8 mouse cellular contexts compared by ENCODE assay signal in the genomic region with DNA sequence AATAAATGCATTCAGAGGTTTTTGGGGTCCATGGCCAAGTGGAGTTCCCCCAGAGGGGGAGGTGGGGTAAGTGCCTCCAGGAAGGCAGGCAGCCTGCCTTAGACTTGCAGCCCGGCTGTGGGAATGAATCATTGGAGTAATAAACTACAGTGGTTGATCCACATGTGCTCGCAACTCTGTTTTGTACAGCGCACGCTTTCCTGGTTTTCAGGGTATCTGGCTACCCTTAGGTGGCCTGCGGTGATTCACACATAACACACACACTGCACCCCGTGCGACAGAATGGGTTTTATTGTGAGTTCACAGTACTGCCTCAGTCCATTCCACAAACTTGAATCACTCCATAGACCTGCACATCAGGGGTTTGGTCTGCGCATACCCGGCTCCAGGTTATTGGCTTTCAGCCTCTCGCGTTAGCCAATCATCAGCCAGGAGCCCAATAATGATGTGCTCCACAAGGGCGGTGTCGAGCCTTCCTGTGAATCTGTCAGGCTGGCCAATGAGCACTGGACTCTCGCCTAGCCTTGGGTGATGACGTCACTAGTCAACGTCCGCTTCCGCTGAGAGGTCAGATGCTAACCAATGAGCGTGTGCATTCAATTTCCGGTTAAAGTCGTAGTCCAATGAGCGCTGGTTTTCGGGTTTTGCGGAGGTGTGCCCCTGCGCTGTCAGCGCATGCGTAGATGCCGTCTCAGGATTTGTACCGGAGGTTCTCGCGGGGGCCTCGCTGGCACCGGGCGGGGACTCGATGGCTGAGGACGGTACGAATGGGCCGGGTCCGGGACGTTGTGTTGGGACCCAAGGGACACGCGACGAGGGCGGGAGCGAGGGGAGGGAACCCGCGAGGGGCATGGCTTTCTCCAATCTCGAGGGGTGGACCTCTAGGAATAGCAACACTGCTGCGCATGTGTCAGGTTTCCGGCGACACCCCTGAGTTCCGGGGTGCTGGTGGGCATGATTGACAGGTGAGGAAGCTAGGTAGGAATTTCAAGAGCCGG. TPM values are rescaled to one million over a fixed set of nuclear protein-coding genes. Genes with fewer than 3 reads are reported as not detected.
DNase-seq lines count a peak whose midpoint lies in the region; ATAC-seq and TF ChIP-seq lines count a peak whose summit lies in the region.

Gene Dapk3, plus strand, starts transcription at position 670 of the 998 bp plus-strand sequence.

- TF ChIP-seq POLR2A in lung, adult 2 months (IDR thresholded peaks at IDR 0.05; ENCODE audit: borderline replicate concordance, extremely low read depth, low read depth, low read length), result peak; percentile 70; the same call in 1 of the 2 replicates

- H3K9me3 ChIP-seq in ES-E14 (ENCODE audit: control insufficient read depth, insufficient read depth, low read depth, low read length), result no peaks in the 10 kb centered on the region
- no peaks in the 10 kb centered on the region for H3K9me3 ChIP-seq in forebrain, embryonic 15.5 days

- peak within 1 kb of the TSS; percentile 58 to 85 for H3K4me3 ChIP-seq in ES-E14 (ENCODE audit: insufficient read depth in 1 of 2, low read depth in 1 of 2, low read length in 2 of 2, poor library complexity in 1 of 2, severe bottlenecking in 1 of 2)
- H3K4me3 ChIP-seq in forebrain, embryonic 15.5 days, result peak within 1 kb of the TSS; percentile 72
- H3K4me3 ChIP-seq in lung, adult 2 months (replicated peaks; ENCODE audit: extremely low read depth, low read depth, low read length), result peak within 1 kb of the TSS; percentile 83

- TF ChIP-seq CTCF in lung, adult 2 months (IDR thresholded peaks at IDR 0.05; ENCODE audit: insufficient read depth, low read length), result no peak

- H3K4me2 ChIP-seq in forebrain, embryonic 15.5 days (replicated peaks), result peak within 1 kb of the TSS; percentile 49

- H3K36me3 ChIP-seq in ES-E14 (ENCODE audit: control insufficient read depth, insufficient read depth, low read length, poor library complexity, severe bottlenecking), result peaks cover 59% of the 10 kb centered on the region
- H3K36me3 ChIP-seq in forebrain, embryonic 15.5 days, result peaks cover 66% of the 10 kb centered on the region

- H3K9ac ChIP-seq in ES-E14 (ENCODE audit: insufficient read depth, low read depth, low read length, poor library complexity, severe bottlenecking), result peak within 1 kb of the TSS; percentile 96
- peak within 1 kb of the TSS; percentile 67 for H3K9ac ChIP-seq in forebrain, embryonic 15.5 days (replicated peaks)

- H3K27ac ChIP-seq in ES-E14 (ENCODE audit: insufficient read depth, low read depth, low read length, poor library complexity, severe bottlenecking), result peak within 1 kb of the TSS; percentile 91
- peak within 1 kb of the TSS; percentile 90 for H3K27ac ChIP-seq in forebrain, embryonic 15.5 days (replicated peaks)

- H3K4me1 ChIP-seq in ES-E14 (ENCODE audit: control insufficient read depth in 2 of 2, insufficient read depth in 2 of 2, low read length in 2 of 2, poor library complexity in 1 of 2), result peaks cover 0 to 13% of the 10 kb centered on the region in 2 experiments; a peak in 3 of 4 replicates
- H3K4me1 ChIP-seq in forebrain, embryonic 15.5 days, result peaks cover 41% of the 10 kb centered on the region
- peaks cover 15% of the 10 kb centered on the region for H3K4me1 ChIP-seq in lung, adult 2 months (ENCODE audit: control insufficient read depth, insufficient read depth, low read length)

- WGBS in forebrain, embryonic 15.5 days, result 4% methylated on average over 53 of the region's 53 CpGs
- 7% methylated on average over 53 of the region's 53 CpGs for WGBS in lung, adult 2 months

- ATAC-seq in forebrain, embryonic 15.5 days (replicated peaks), result peak; percentile 93
- peak; percentile 87 for ATAC-seq in neutrophil, adult 5-6 weeks (ENCODE audit: extremely low read depth, insufficient number of reproducible peaks, low FRiP score, poor library complexity, severe bottlenecking)

- DNase-seq in ES-E14 (ENCODE audit: low read depth, low spot score), result peak; percentile 99
- DNase-seq in cerebellum, adult 11-12 months, result peak; percentile 99
- peak; percentile 96 for DNase-seq in heart, postnatal 25 days (ENCODE audit: low spot score)
- DNase-seq in layer of hippocampus, adult 18-20 months (ENCODE audit: low spot score in 2 of 2), result peak; percentile 98 to 99
- peak; percentile 93 for DNase-seq in lung, adult 2 months
- peak; percentile 89 to 96 for DNase-seq in thymus, adult 18-20 months

- no peaks in the 10 kb centered on the region for H3K27me3 ChIP-seq in forebrain, embryonic 15.5 days

- intact Hi-C loops in heart, postnatal 25 days (cut with DNase I), result no loop called here

- in situ Hi-C loops in ES-E14 (cut with MboI; ENCODE audit: low sequenced_read_pairs in 2 of 2, unreplicated experiment in 2 of 2), result no loop called here

TF ChIP-seq in ES-E14, 5 proteins besides CTCF, POLR2A, EP300 and RAD21:
- peak; percentile 85 for TF ChIP-seq CHD2 (IDR thresholded peaks at IDR 0.05; ENCODE audit: low read depth, low read length)
- no peak for TF ChIP-seq ZC3H11A (IDR thresholded peaks at IDR 0.05; ENCODE audit: borderline replicate concordance, low read depth, low read length)
- peak; percentile 59; the same call in 1 of the 2 replicates for TF ChIP-seq HCFC1 (IDR thresholded peaks at IDR 0.05; ENCODE audit: borderline replicate concordance, insufficient read depth, low read length)
TF ChIP-seq in ES-E14: peak in this region for 2.

RNA-seq across cellular contexts. Expression of gene Dapk3, which starts in this region (rescaled TPM):
- 65.1 and 66.4 TPM in 2 replicates for total RNA-seq in ES-E14 (2012; rRNA removed)
- polyA plus RNA-seq in forebrain, embryonic 15.5 days (2015; fragmentation: Nextera tagmentation; extraction: Ambion mirVana), result 56.8 and 61.3 TPM in 2 replicates
- total RNA-seq in heart, postnatal 25 days (2021), result 10 to 100 TPM; 26.4 to 28.7 TPM
- 10 to 100 TPM; 71.9 to 76.4 TPM for total RNA-seq in layer of hippocampus, adult 18-20 months (2021)
- polyA plus RNA-seq in lung, adult 2 months (2012; rRNA removed), result 70.4 and 73.5 TPM in 2 replicates
- total RNA-seq in neutrophil, adult 5-6 weeks (2017), result 47.3 and 52.0 TPM in 2 replicates

Comparison
In these comparisons a context has a peak if more than half of its experiments do, and no peak if none do; other contexts are left out.
1. Peak in every context shown above with its lines: DNase-seq, ATAC-seq, H3K4me3 ChIP-seq and H3K27ac ChIP-seq.